Mouse (Mus musculus) neural tube, postnatal 0 days (tissue): ENCODE results near the gene Elovl7. TPM values are rescaled to one million over a fixed set of nuclear protein-coding genes. Genes with fewer than 3 reads are reported as not detected.

ENCODE experiments used
- polyA plus RNA-seq: library from polyadenylated mRNA; unstranded; fragments of >200 nt; fragmentation: Nextera tagmentation; extraction: Ambion mirVana; gene quantifications from 2 replicates; pipeline ENCODE4 v1.2.1, GENCODE M21; 2015

The Elovl7 gene
- polyA plus RNA-seq = 3.9 and 8.0 TPM in 2 replicates

DNA sequence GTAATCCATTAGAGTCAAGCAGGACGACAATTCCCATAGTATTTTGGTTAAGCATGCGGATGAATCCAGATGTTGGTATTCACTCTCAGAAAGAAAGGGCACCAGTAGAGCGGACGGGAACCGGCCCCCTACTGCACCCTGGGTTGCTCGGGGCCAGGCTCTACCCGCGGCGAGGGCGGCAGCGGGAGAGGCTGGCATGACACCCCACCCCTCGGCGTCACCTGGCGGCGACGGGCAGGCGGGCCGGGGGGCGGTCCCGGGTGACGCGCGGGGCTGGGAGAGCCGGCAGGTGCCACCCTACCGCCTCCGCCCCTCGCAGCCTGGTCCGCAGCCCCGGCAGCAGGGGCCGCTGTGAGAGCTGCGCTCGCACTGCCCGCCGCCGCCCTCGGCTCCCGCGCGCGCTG lies at the start of gene Elovl7:
Gene Elovl7, plus strand, starts transcription at position 324 of the 404 bp plus-strand sequence.

DNA sequence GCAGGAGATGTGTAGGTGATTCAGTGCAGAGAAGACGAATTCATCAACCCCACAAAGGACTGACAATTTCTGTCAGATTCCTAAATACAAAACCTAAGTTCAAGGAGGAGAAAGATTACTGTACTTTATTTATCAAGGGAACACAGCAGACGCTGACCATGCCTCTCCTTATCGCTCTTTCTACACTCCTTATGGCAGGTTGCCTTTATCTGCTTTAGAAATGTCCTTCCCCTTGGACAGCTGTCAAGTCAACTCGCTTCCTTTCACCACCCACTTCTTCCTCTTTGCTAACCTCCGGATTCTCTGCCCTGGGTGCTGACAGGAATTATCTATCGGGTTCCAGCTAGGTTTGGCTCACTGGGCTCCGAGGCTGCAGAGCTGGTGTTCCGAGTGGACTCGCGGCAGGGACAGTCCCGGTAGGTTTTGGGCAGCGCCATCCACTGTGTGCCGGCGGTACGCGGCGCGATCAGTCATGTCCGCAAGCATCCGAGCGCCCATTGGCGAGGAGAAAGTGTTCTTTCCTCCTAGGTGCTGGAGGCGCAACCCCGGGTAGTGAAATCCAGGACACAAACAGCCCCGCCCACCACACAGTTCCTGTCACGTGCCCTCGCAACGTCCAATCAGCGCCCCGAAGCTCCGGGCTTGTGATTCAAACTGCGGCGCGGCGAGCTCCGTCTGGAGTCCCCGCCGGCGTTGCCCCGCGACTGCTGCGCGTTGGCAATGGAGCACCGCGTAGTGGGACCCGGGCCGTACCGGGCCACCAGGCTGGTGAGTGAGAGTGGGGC lies 101.7 kb downstream of the Elovl7 start, which contains the start of gene Depdc1b:
Gene Depdc1b, plus strand, starts transcription at position 631 of the 785 bp plus-strand sequence.

Other genes with a start within 250 kb of the Elovl7 start
- gene Smim15, start 170.0 kb upstream of the Elovl7 start, polyA plus RNA-seq = 36.0 and 40.1 TPM in 2 replicates
- 77.6 and 84.0 TPM in 2 replicates for gene Ndufaf2, start 55.8 kb upstream of the Elovl7 start, polyA plus RNA-seq
- 26.3 and 29.5 TPM in 2 replicates for gene Ercc8, start 55.7 kb upstream of the Elovl7 start, polyA plus RNA-seq
- 0.73 and 0.76 TPM in 2 replicates for gene Depdc1b, start 101.9 kb downstream of the Elovl7 start, polyA plus RNA-seq
- 20.6 and 21.0 TPM in 2 replicates for gene Pde4d, start 235.5 kb downstream of the Elovl7 start, polyA plus RNA-seq